Mouse (Mus musculus): Measurements from ENCODE around the gene Rad23b. TPM values are rescaled to one million over a fixed set of nuclear protein-coding genes. Genes with fewer than 3 reads are reported as not detected.
"Not testable (repeated sequence)": the region's sequence is repeated elsewhere in the genome, so short reads cannot be mapped to it uniquely, and the experiment has no call there.

The Rad23b gene
- polyA plus RNA-seq, 1 experiment: 135 TPM

- WGBS: 82% methylated on average over 7 of the region's 7 CpGs
- H3K4me1 ChIP-seq (ENCODE audit: control insufficient read depth, insufficient read depth, low read length): no peaks in the 10 kb centered on the region
- no peak for DNase-seq
- no peak overlapping the region for H3K4me3 ChIP-seq (replicated peaks; ENCODE audit: insufficient read depth, low read depth, low read length)
- H3K27ac ChIP-seq (ENCODE audit: insufficient read depth, low read length): no peak overlapping the region
- TF ChIP-seq CTCF (IDR thresholded peaks at IDR 0.05; ENCODE audit: borderline replicate concordance, insufficient read depth, low read depth, low read length) (no peak), POLR2A (IDR thresholded peaks at IDR 0.05; ENCODE audit: borderline replicate concordance, insufficient read depth, low read length) (no peak)
- H3K27me3 ChIP-seq (ENCODE audit: control insufficient read depth, insufficient read depth, low read length): no peaks in the 10 kb centered on the region
Measured at GRCm38 (mm10) chr4:55392445-55392844, 42.6 kb downstream of the Rad23b start.

GRCm38 (mm10) chr4:55397911-55398762 is 48.3 kb downstream of the Rad23b start:
- no peaks in the 10 kb centered on the region for H3K4me1 ChIP-seq (ENCODE audit: control insufficient read depth, insufficient read depth, low read length)
- TF ChIP-seq CTCF (IDR thresholded peaks at IDR 0.05; ENCODE audit: borderline replicate concordance, insufficient read depth, low read depth, low read length): peak; percentile 45; the same call in 1 of the 2 replicates
- no peak for TF ChIP-seq POLR2A (IDR thresholded peaks at IDR 0.05; ENCODE audit: borderline replicate concordance, insufficient read depth, low read length)
- 43% methylated on average over 17 of the region's 17 CpGs for WGBS
- H3K27ac ChIP-seq (ENCODE audit: insufficient read depth, low read length): no peak overlapping the region
- no peak overlapping the region for H3K4me3 ChIP-seq (replicated peaks; ENCODE audit: insufficient read depth, low read depth, low read length)
- no peak for DNase-seq
- H3K27me3 ChIP-seq (ENCODE audit: control insufficient read depth, insufficient read depth, low read length): no peaks in the 10 kb centered on the region

GRCm38 (mm10) chr4:55398901-55399300 is 49.1 kb downstream of the Rad23b start:
- TF ChIP-seq POLR2A (IDR thresholded peaks at IDR 0.05; ENCODE audit: borderline replicate concordance, insufficient read depth, low read length) (no peak), CTCF (IDR thresholded peaks at IDR 0.05; ENCODE audit: borderline replicate concordance, insufficient read depth, low read depth, low read length) (no peak)
- Histone ChIP-seq H3K4me1 (ENCODE audit: control insufficient read depth, insufficient read depth, low read length) (no peaks in the 10 kb centered on the region), H3K27ac (ENCODE audit: insufficient read depth, low read length) (no peak overlapping the region), H3K27me3 (ENCODE audit: control insufficient read depth, insufficient read depth, low read length) (no peaks in the 10 kb centered on the region), H3K4me3 (replicated peaks; ENCODE audit: insufficient read depth, low read depth, low read length) (no peak overlapping the region)
- 87% methylated on average over 11 of the region's 11 CpGs for WGBS
- DNase-seq: no peak

GRCm38 (mm10) chr4:55405329-55405728 is 55.5 kb downstream of the Rad23b start:
- TF ChIP-seq POLR2A (IDR thresholded peaks at IDR 0.05; ENCODE audit: borderline replicate concordance, insufficient read depth, low read length) (no peak), CTCF (IDR thresholded peaks at IDR 0.05; ENCODE audit: borderline replicate concordance, insufficient read depth, low read depth, low read length) (no peak)
- Histone ChIP-seq H3K27ac (ENCODE audit: insufficient read depth, low read length) (no peak overlapping the region), H3K27me3 (ENCODE audit: control insufficient read depth, insufficient read depth, low read length) (no peaks in the 10 kb centered on the region), H3K4me3 (replicated peaks; ENCODE audit: insufficient read depth, low read depth, low read length) (no peak overlapping the region), H3K4me1 (ENCODE audit: control insufficient read depth, insufficient read depth, low read length) (no peaks in the 10 kb centered on the region)
- 20% methylated on average over 3 of the region's 3 CpGs for WGBS
- no peak for DNase-seq

GRCm38 (mm10) chr4:55406558-55406957 is 56.7 kb downstream of the Rad23b start:
- H3K4me3 ChIP-seq (replicated peaks; ENCODE audit: insufficient read depth, low read depth, low read length): no peak overlapping the region
- no peak overlapping the region for H3K27ac ChIP-seq (ENCODE audit: insufficient read depth, low read length)
- 96% methylated on average over 1 of the region's 1 CpGs for WGBS
- DNase-seq: no peak
- no peaks in the 10 kb centered on the region for H3K4me1 ChIP-seq (ENCODE audit: control insufficient read depth, insufficient read depth, low read length)
- TF ChIP-seq POLR2A (IDR thresholded peaks at IDR 0.05; ENCODE audit: borderline replicate concordance, insufficient read depth, low read length) (no peak), CTCF (IDR thresholded peaks at IDR 0.05; ENCODE audit: borderline replicate concordance, insufficient read depth, low read depth, low read length) (no peak)
- H3K27me3 ChIP-seq (ENCODE audit: control insufficient read depth, insufficient read depth, low read length): no peaks in the 10 kb centered on the region

GRCm38 (mm10) chr4:55408081-55408480 is 58.2 kb downstream of the Rad23b start:
- no peak for TF ChIP-seq POLR2A (IDR thresholded peaks at IDR 0.05; ENCODE audit: borderline replicate concordance, insufficient read depth, low read length)
- Histone ChIP-seq H3K4me3 (replicated peaks; ENCODE audit: insufficient read depth, low read depth, low read length) (no peak overlapping the region), H3K27ac (ENCODE audit: insufficient read depth, low read length) (no peak overlapping the region), H3K27me3 (ENCODE audit: control insufficient read depth, insufficient read depth, low read length) (no peaks in the 10 kb centered on the region), H3K4me1 (ENCODE audit: control insufficient read depth, insufficient read depth, low read length) (no peaks in the 10 kb centered on the region)
- 73% methylated on average over 2 of the region's 2 CpGs for WGBS
- DNase-seq: no peak

GRCm38 (mm10) chr4:55409025-55409424 is 59.2 kb downstream of the Rad23b start:
- Histone ChIP-seq H3K4me1 (ENCODE audit: control insufficient read depth, insufficient read depth, low read length) (no peaks in the 10 kb centered on the region), H3K27me3 (ENCODE audit: control insufficient read depth, insufficient read depth, low read length) (no peaks in the 10 kb centered on the region), H3K27ac (ENCODE audit: insufficient read depth, low read length) (no peak overlapping the region), H3K4me3 (replicated peaks; ENCODE audit: insufficient read depth, low read depth, low read length) (no peak overlapping the region)
- DNase-seq: no peak
- TF ChIP-seq POLR2A (IDR thresholded peaks at IDR 0.05; ENCODE audit: borderline replicate concordance, insufficient read depth, low read length) (no peak), CTCF (IDR thresholded peaks at IDR 0.05; ENCODE audit: borderline replicate concordance, insufficient read depth, low read depth, low read length) (no peak)
- WGBS: 95% methylated on average over 16 of the region's 16 CpGs

- WGBS: 100% methylated on average over 1 of the region's 1 CpGs
Measured at GRCm38 (mm10) chr4:55409578-55410224, 59.9 kb downstream of the Rad23b start.

More at GRCm38 (mm10) chr4:55409578-55410224, 59.9 kb downstream of the Rad23b start:
- not testable (repeated sequence) for DNase-seq; H3K27ac ChIP-seq (ENCODE audit: insufficient read depth, low read length); H3K4me1 ChIP-seq (ENCODE audit: control insufficient read depth, insufficient read depth, low read length); H3K27me3 ChIP-seq (ENCODE audit: control insufficient read depth, insufficient read depth, low read length); H3K4me3 ChIP-seq (replicated peaks; ENCODE audit: insufficient read depth, low read depth, low read length)

Measured in cerebellum, adult 2 months (tissue).